Mouse (Mus musculus) urinary bladder, postnatal 36 days (tissue): ENCODE data around the gene Ddah1.

Experiments
- DNase-seq, 2 experiments: peaks; one replicate each; pipeline ENCODE4 v3.0.0; 2022; ENCODE audit warnings: low spot score in 2 of 2, mixed read lengths in 1 of 2

Gene Ddah1

DNA sequence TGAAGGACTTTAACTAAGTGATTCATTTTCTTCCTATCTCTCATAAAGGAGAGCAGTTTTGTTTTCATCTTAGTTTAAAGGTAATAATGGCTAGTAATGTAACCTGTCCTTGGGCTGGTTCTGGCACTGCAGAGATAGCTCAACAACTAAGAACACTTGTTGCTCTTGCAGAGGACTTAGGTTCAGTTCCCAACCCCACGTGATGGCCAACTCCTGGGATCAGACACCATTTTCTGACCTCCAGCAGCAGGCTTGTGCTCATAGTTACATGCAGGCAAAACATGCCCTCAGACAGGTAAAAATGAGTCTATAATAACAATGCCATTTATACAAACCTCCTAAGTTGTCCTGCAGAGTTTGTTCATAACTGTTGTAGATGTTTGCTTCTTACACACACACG lies 5.9 kb downstream of the Ddah1 start:
- no peak for DNase-seq

DNA sequence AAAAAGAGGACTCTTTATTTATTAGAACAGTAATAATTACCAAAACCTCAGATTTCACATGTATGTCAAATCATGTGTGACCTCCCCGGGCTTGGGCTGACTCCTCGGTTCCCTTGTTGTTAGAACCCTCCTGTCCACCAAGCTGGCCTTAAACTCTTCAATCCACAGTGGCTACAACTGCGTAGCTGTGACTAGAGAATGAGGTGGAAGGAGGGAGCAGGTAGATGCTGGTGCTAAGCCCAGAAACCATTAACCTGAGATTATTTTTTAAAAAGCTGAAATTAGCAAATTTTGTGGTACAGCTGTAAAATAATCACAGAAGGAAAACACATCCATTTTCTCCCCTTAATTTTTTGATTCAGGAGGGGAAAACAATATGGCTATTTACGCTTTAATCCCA lies 10.0 kb downstream of the Ddah1 start:
- DNase-seq, result no peak

DNA sequence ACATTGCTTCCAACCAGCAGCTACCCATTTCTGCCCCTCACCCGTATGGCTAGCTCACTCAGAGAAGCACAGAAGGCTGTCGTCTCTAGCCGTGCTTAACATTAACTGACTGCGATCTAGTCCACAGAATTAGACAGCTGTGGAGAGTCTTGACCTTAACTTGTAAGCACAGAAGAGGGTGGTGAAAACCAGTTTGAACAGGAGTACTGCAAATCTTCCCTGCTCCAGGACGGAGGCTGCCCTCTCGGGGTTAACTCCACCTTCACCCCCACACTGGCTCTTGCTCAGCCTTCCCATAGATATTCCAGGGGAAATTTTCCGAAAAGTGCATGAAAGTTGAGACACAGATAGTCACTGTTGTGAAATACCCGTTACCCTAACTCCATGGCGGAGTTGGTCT lies 14.9 kb downstream of the Ddah1 start:
- DNase-seq, result no peak

- DNase-seq, result no peak
Observed at GRCm38 (mm10) chr3:145774336-145774735, 15.9 kb downstream of the Ddah1 start.

DNA sequence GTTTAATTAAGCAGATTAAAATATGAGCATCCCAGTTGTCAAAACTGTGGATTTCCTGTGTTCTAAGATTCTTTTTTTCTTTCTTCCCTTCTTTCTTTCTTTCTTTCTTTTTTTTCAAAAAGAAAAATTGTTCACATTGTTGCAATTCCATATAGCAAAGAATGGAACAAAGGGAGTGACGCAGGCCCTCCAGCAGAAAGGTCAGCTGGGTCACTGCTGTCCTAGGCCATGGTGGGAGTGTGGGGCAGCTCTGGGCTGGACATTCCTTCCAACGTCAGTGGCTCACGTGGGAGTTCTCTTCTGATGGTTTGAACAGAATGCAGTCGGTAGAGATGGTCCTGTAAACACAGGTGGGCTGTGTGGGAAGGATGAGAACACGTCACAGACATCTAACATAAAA lies 16.8 kb downstream of the Ddah1 start:
- no peak for DNase-seq

- no peak for DNase-seq
Observed at GRCm38 (mm10) chr3:145775862-145776261, 17.4 kb downstream of the Ddah1 start.

- DNase-seq, result no peak
Observed at GRCm38 (mm10) chr3:145777006-145777405, 18.5 kb downstream of the Ddah1 start.

DNA sequence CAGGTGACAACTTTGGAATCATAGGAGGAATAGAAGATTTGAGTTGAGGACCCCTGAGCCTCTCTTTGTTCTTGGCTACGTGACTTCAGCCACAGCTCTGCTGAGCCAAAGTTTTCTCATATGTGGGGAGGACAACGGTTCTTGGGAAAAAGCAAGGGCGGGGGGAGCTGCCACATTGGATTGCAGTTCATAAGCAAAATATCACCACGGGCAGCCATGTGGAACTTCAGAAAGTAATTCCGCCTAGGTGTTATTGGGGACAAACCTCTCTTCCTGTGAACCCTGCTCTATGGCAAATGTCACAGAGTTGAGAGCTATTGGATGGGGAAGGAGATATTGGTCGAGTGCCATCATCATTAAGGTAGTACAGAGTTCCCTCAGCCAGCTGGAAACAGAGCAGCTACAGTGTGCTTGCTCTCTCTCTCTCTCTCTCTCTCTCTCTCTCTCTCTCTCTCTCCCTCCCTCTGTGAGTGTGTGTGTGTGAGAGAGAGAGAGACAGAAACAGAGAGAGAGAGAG lies 20.0 kb downstream of the Ddah1 start:
- DNase-seq, result no peak

DNA sequence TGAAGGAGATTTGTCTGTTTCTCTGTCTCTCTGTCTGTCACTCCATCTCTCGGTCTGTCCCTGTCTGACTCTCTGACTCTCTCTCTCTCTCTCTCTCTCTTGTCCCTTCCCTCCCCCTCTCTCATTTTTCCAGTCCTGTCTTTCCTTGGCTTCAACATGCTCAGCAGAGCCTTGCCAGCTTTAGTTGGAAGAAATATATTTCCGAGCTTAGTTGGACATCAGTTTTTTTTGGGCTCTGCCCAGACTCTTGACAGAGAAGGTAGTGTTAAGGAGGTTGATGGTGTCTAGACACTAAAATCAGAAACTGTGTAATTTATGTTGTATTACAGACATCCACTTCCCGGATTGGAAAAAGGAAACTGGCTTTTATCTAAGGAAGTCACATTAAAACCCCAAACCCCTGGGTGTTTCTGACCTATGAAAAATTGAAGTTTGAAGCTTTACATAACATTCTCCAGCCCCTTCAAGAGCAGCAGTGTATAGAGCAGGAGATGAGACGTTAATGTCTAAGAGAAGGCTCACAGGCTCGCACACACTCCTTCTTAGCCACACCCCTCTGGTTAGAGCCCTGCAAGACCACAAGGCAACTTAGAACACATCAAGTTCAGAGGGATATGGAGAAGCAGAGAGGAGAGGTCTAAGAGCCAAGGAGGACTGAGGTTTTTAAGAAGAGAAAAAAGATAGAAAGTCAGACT lies 21.0 kb downstream of the Ddah1 start:
- DNase-seq, result no peak

DNA sequence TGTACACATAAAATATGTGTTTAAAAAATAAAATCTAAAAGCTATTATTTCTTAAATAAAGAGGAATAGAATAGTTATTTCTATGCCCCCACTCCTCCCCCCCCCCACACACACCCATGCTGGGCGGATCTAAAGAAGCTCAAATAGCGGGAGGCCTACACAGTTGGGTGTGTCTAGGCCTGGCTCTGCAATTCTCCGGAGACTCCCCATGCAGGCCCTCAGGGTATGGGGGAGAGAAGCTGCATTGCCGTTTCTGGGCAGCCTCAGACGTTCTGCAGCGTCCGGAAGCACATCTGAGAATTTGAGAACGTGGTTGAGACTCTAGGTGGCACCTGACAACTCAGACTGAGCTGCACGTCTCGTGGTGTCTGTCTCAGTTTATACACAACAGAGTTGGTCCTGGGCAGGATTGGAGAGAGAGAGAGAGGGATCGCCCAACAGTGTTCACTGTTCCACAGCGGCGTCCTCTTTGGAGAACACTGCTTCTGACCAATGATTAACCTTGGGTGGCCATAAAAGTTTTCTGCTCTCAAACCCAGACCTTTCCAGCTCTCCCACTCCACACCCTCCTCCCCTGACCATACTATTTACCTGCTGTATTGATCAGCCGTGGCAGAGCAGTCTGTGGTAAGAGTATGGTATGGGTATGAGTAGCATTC lies 22.4 kb downstream of the Ddah1 start:
- DNase-seq, result no peak

DNA sequence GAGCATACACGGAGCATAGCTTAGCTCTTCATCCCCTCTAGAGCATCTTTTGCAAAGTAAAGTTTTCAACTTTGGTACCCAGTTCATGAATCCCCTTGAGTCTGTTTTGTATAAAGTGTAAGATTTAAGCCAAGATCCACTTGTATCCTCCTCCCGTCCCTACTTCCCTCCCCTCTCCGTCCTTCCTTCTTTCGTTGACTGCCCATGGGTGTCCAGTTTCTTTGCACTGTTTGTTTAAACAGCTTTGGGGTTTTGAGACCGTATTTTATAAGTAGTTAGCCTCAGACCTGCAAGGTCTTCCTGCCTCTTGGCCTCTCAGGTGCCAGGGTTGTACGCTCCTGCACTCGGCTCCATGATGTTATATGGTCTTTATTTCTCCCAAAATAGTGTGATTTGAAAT lies 26.8 kb downstream of the Ddah1 start:
- DNase-seq, result no peak

DNA sequence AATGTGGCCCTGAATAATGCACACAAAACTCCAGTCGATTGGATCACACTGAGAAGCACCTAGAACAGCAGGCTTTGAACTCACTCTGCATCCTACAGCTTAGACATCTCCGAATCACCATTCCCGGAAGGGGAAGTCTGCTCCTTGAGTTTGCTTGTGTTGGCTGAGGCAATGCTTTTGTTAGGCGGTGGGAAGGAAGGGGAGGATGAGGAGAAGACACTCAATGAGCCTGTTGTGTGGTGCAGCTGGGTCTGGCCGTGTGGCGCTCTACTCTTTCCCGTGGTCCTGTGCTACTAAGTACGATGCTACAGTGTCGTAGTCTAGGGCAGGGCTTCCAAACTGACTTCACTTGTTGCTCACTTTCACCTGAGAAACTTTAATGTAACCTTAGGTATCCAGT lies 28.8 kb downstream of the Ddah1 start:
- DNase-seq, result no peak

DNA sequence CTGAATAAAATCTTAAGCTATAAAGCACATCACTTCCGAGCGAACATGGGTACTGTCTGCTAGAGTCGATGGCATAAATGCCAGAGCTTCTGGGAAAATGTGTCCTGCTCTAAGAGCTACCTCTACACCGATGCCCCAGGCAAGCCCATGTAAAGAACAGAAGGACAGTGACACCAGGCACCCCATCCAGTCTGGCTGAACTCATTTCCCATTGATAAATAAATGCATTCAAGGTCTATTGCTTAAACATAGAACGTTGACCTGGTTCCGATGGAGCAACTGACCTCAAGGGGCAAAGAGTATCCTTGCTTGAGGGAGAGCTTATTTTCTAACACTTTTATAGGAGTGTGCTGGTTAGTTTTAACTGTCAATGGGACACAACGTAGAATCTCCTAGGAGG lies 30.6 kb downstream of the Ddah1 start:
- DNase-seq, result no peak

DNA sequence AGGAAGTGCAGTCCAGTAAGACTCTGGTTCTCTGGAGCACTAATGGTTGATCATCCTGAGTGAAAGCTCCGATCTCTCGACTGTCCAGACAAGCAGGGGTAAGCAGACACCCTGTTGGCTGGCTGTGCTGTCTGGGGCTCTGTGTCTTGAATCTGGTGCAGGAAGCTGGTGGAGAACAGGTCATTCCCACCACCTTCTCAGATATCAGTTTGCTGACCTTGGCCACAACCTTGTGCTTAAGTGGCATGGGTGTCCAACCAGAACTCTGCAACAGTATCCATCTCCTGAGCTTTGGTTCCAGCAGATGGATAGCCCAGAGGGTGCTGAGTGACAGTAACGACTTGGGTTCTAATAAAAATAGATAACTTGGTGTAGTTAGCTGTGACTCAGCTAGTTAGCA lies 31.8 kb downstream of the Ddah1 start:
- no peak for DNase-seq

GRCm38 (mm10) chr3:145790709-145791108 lies 32.2 kb downstream of the Ddah1 start:
- DNase-seq, result no peak

GRCm38 (mm10) chr3:145794355-145794754 lies 35.9 kb downstream of the Ddah1 start:
- DNase-seq, result no peak

DNA sequence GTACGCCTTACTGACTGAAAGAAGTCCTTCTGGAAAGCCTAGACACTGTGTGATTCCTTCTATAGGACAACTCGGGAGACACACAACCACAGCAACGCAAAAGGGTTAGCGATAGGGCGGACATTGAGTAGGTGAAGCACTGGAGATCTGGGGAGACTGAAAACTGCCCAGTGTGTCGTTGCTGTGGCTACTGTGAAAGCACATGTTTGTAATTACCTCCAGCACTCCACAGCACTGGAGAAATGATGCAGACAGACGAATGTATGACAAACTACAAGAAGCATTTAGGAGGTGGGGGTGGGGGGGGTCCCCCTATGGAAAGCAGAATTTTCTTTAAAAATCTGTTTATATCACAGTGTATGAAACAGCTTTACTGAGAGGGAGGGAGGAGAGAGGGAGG lies 37.4 kb downstream of the Ddah1 start:
- no peak for DNase-seq

GRCm38 (mm10) chr3:145798042-145798441 lies 39.6 kb downstream of the Ddah1 start:
- DNase-seq, result no peak

GRCm38 (mm10) chr3:145798751-145799188 lies 40.3 kb downstream of the Ddah1 start:
- peak; percentile 10 to 37 for DNase-seq

DNA sequence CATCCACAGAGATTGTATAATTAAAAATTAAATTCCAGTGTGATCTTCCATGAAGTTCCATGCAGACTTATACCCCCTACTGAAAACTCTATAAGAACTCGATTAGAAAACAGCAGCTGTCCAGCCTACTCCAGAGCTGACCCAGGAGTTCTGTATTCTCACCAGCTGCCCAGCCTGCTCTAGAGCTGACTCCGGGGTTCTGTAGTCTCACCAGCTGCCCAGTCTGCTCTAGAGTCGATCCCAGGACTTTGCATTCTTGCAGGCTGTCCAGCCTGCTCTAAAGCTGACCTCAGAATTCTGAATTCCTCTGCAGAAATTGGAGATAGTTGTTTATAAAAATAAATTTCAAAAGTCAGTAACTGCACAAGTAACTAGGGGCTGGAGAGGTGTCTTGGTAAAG lies 40.9 kb downstream of the Ddah1 start:
- no peak for DNase-seq

GRCm38 (mm10) chr3:145802106-145802505 lies 43.6 kb downstream of the Ddah1 start:
- no peak for DNase-seq

- no peak for DNase-seq
Observed at GRCm38 (mm10) chr3:145805848-145806247, 47.4 kb downstream of the Ddah1 start.

- DNase-seq, result no peak
Observed at GRCm38 (mm10) chr3:145806502-145806901, 48.0 kb downstream of the Ddah1 start.
